Mouse (Mus musculus): ENCODE measurements at regions not wholly inside any gene's neighbourhood (a gene's known extent, or its start where the extent isn't known, plus 50 kb on each side); places are given as distances from the start of the nearest gene placed in this dataset.
"Not testable (repeated sequence)": the region's sequence is repeated elsewhere in the genome, so short reads cannot be mapped to it uniquely, and the experiment has no call there.

- DNase-seq: no peak
Measured at GRCm38 (mm10) chr2:129883417-129883816, 83.1 kb downstream of the Stk35 start.

GRCm38 (mm10) chr2:129884316-129884715, 84.0 kb downstream of the Stk35 start:
- DNase-seq: no peak

- no peak for DNase-seq
Measured at GRCm38 (mm10) chr2:129885536-129885935, 85.2 kb downstream of the Stk35 start.

GRCm38 (mm10) chr2:129893231-129893630, 92.9 kb downstream of the Stk35 start:
- DNase-seq: peak; percentile 51 to 58

- DNase-seq: no peak
Measured at GRCm38 (mm10) chr2:129893832-129894231, 93.5 kb downstream of the Stk35 start.

- no peak for DNase-seq
Measured at GRCm38 (mm10) chr2:129894906-129895305, 94.6 kb downstream of the Stk35 start.

GRCm38 (mm10) chr2:129895369-129895768, 95.1 kb downstream of the Stk35 start:
- DNase-seq: peak in 1 of 2 experiments; percentile 21

- DNase-seq: no peak
Measured at GRCm38 (mm10) chr2:129896696-129897095, 96.4 kb downstream of the Stk35 start.

- DNase-seq: no peak
Measured at GRCm38 (mm10) chr2:129903383-129904135, 103.2 kb downstream of the Stk35 start.

- DNase-seq: peak in 1 of 2 experiments; percentile 30
Measured at GRCm38 (mm10) chr2:129904753-129905152, 104.4 kb downstream of the Stk35 start.

- DNase-seq: no peak
Measured at GRCm38 (mm10) chr2:129908701-129909425, 103.3 kb upstream of the Tgm3 start.

GRCm38 (mm10) chr2:129911203-129911921, 100.8 kb upstream of the Tgm3 start:
- DNase-seq: no peak

GRCm38 (mm10) chr2:129912556-129912955, 99.6 kb upstream of the Tgm3 start:
- no peak for DNase-seq

- DNase-seq: no peak
Measured at GRCm38 (mm10) chr2:129914261-129914660, 97.9 kb upstream of the Tgm3 start.

- no peak for DNase-seq
Measured at GRCm38 (mm10) chr2:129916411-129916810, 95.7 kb upstream of the Tgm3 start.

- DNase-seq: no peak
Measured at GRCm38 (mm10) chr2:129918141-129918790, 93.9 kb upstream of the Tgm3 start.

GRCm38 (mm10) chr2:129919551-129919950, 92.6 kb upstream of the Tgm3 start:
- DNase-seq: no peak

GRCm38 (mm10) chr2:129927218-129927617, 84.9 kb upstream of the Tgm3 start:
- DNase-seq: no peak

- no peak for DNase-seq
Measured at GRCm38 (mm10) chr2:129933578-129933977, 78.6 kb upstream of the Tgm3 start.

- DNase-seq: peak in 1 of 2 experiments; percentile 29
Measured at GRCm38 (mm10) chr2:129942824-129943223, 69.3 kb upstream of the Tgm3 start.

- no peak for DNase-seq
Measured at GRCm38 (mm10) chr2:129947847-129948553, 64.1 kb upstream of the Tgm3 start.

GRCm38 (mm10) chr2:129949786-129950185, 62.4 kb upstream of the Tgm3 start:
- DNase-seq: not testable (repeated sequence)
